Mouse (Mus musculus) stomach, postnatal 0 days (tissue): ENCODE data around the gene Stk10.

Experiments
- CTCF ChIP-seq: IDR thresholded peaks from 2 replicates; pipeline ENCODE4 v1.5.1; 2016; ENCODE audit warnings: antibody characterized with exemption, low read depth, mild to moderate bottlenecking, moderate library complexity
- EP300 ChIP-seq: optimal IDR thresholded peaks from 2 replicates; pipeline ENCODE3; 2016; ENCODE audit warnings: antibody characterized with exemption

GRCm38 (mm10) chr11:32650236-32650749, 117.2 kb downstream of the Stk10 start:
- TF ChIP-seq CTCF (no peak), EP300 (no peak)
